Mouse (Mus musculus) lung, embryonic 14.5 days (tissue): ENCODE measurements around the gene Fam166a. TPM values are rescaled to one million over a fixed set of nuclear protein-coding genes. Genes with fewer than 3 reads are reported as not detected.

Experiments
- ATAC-seq: fragments of 200-750 bp; cut with Nextera tagmentation; 2 replicates; pipeline ENCODE4 v1.8.0; 2017; ENCODE audit warnings: mild to moderate bottlenecking, moderate TSS enrichment, moderate library complexity; ENCODE audit not compliant: insufficient read depth
- DNase-seq: peaks from one replicate; pipeline ENCODE4 v3.0.0-alpha.2; 2015
- H3K27ac ChIP-seq: fragments of 300-500 bp; sonication (generic); 2 replicates; pipeline ENCODE4 v1.5.1; 2014; ENCODE audit warnings: low read depth, mild to moderate bottlenecking, moderate library complexity
- H3K27me3 ChIP-seq: fragments of 300-500 bp; sonication (generic); 2 replicates; pipeline ENCODE4 v1.6.1; 2014; ENCODE audit warnings: low read length, control low read depth; ENCODE audit not compliant: insufficient read depth
- H3K36me3 ChIP-seq: fragments of 300-500 bp; sonication (generic); 2 replicates; pipeline ENCODE4 v1.6.1; 2014; ENCODE audit warnings: control low read depth; ENCODE audit not compliant: insufficient read depth
- H3K4me1 ChIP-seq: fragments of 300-500 bp; sonication (generic); 2 replicates; pipeline ENCODE4 v1.6.1; 2014; ENCODE audit warnings: antibody characterized with exemption, control low read depth; ENCODE audit not compliant: insufficient read depth
- H3K4me2 ChIP-seq: fragments of 300-500 bp; sonication (generic); 2 replicates; pipeline ENCODE4 v1.6.1; 2014; ENCODE audit warnings: mild to moderate bottlenecking
- H3K4me3 ChIP-seq: fragments of 300-500 bp; sonication (generic); 2 replicates; pipeline ENCODE4 v1.5.1; 2014; ENCODE audit warnings: low read depth, low read length
- H3K9ac ChIP-seq: fragments of 300-500 bp; sonication (generic); 2 replicates; pipeline ENCODE4 v1.6.1; 2014
- H3K9me3 ChIP-seq: fragments of 300-500 bp; sonication (generic); 2 replicates; pipeline ENCODE4 v1.6.1; 2016; ENCODE audit warnings: low read depth, low read length, control low read depth
- CTCF ChIP-seq: IDR thresholded peaks from 2 replicates; pipeline ENCODE4 v1.5.1; 2016; ENCODE audit warnings: antibody characterized with exemption, low read depth
- WGBS: fragments of 180-500 bp; shearing (Covaris S2); extraction: QIAGEN DNeasy Blood & Tissue Kit; methylation state at CpG from one replicate; pipeline ENCODE4 v1.1.7; 2014; 5-methylcytosine and 5-hydroxymethylcytosine counted together
- polyA plus RNA-seq: library from polyadenylated mRNA; unstranded; fragments of >200 nt; fragmentation: Nextera tagmentation; extraction: Ambion mirVana; gene quantifications from 2 replicates; pipeline ENCODE4 v1.2.1, GENCODE M21; 2014

Gene Fam166a
- polyA plus RNA-seq, 1 experiment from 2014 or later = 0.47 TPM

- DNase-seq = no peak
- TF ChIP-seq CTCF = no peak
- no peak for ATAC-seq
- Histone ChIP-seq H3K27ac (no peak overlapping the region), H3K4me3 (no peak overlapping the region), H3K36me3 (peaks cover 27% of the 10 kb centered on the region), H3K27me3 (peaks cover 16% of the 10 kb centered on the region), H3K4me2 (no peak overlapping the region), H3K4me1 (0 out of 2 replicates have a peak, but pooled peaks cover 5% of the 10 kb centered on the region), H3K9ac (no peak overlapping the region), H3K9me3 (no peaks in the 10 kb centered on the region)
Measured at GRCm38 (mm10) chr2:25267241-25267640, 48.7 kb downstream of the Fam166a start.

GRCm38 (mm10) chr2:25267746-25268309 lies 49.3 kb downstream of the Fam166a start:
- Histone ChIP-seq H3K4me3 (no peak overlapping the region), H3K4me2 (no peak overlapping the region), H3K27ac (no peak overlapping the region), H3K9ac (no peak overlapping the region), H3K27me3 (peaks cover 16% of the 10 kb centered on the region), H3K4me1 (0 out of 2 replicates have a peak, but pooled peaks cover 5% of the 10 kb centered on the region), H3K36me3 (peaks cover 27% of the 10 kb centered on the region), H3K9me3 (no peaks in the 10 kb centered on the region)
- ATAC-seq (no peak), DNase-seq (no peak)
- 62% methylated on average over 4 of the region's 4 CpGs for WGBS
- no peak for TF ChIP-seq CTCF

Other genes starting within 250 kb of the Fam166a start
- 106 and 115 TPM in 2 replicates for gene Mrpl41, start 243.6 kb upstream of the Fam166a start, polyA plus RNA-seq
- 6.6 and 6.7 TPM in 2 replicates for gene Pnpla7, start 242.7 kb upstream of the Fam166a start, polyA plus RNA-seq
- gene Nsmf, start 164.4 kb upstream of the Fam166a start, polyA plus RNA-seq = 59.9 and 67.8 TPM in 2 replicates
- gene Entpd8, start 138.4 kb upstream of the Fam166a start, polyA plus RNA-seq = not detected in 2 replicates
- 0.41 and 0.68 TPM in 2 replicates for gene Noxa1, start 123.6 kb upstream of the Fam166a start, polyA plus RNA-seq
- gene Nrarp, start 38.0 kb upstream of the Fam166a start, polyA plus RNA-seq = 13.7 and 14.9 TPM in 2 replicates
- gene Tor4a, start 21.9 kb upstream of the Fam166a start, polyA plus RNA-seq = 7.5 and 8.2 TPM in 2 replicates
- gene Nelfb, start 7.3 kb upstream of the Fam166a start, polyA plus RNA-seq = 96.6 and 108 TPM in 2 replicates
- gene Stpg3, start 4.1 kb upstream of the Fam166a start, polyA plus RNA-seq = not detected in 2 replicates
- 593 and 610 TPM in 2 replicates for gene Tubb4b, start 6.0 kb downstream of the Fam166a start, polyA plus RNA-seq
- not detected in 2 replicates for gene Slc34a3, start 15.6 kb downstream of the Fam166a start, polyA plus RNA-seq
- not detected in 2 replicates for gene Rnf224, start 18.0 kb downstream of the Fam166a start, polyA plus RNA-seq
- gene Rnf208, start 23.5 kb downstream of the Fam166a start, polyA plus RNA-seq = 7.7 and 9.9 TPM in 2 replicates
- gene Cysrt1, start 23.7 kb downstream of the Fam166a start, polyA plus RNA-seq = not detected in 2 replicates
- 3.5 and 3.6 TPM in 2 replicates for gene AL732309.1, start 28.1 kb downstream of the Fam166a start, polyA plus RNA-seq
- gene Tmem203, start 36.7 kb downstream of the Fam166a start, polyA plus RNA-seq = 14.5 and 16.4 TPM in 2 replicates
- gene Tprn, start 43.9 kb downstream of the Fam166a start, polyA plus RNA-seq = 4.7 and 5.0 TPM in 2 replicates
- gene Ssna1, start 53.7 kb downstream of the Fam166a start, polyA plus RNA-seq = 217 and 229 TPM in 2 replicates
- 109 and 119 TPM in 2 replicates for gene Anapc2, start 53.7 kb downstream of the Fam166a start, polyA plus RNA-seq
- not detected in 2 replicates for gene Tmem210, start 69.4 kb downstream of the Fam166a start, polyA plus RNA-seq
- 0.46 and 0.89 TPM in 2 replicates for gene Lrrc26, start 71.2 kb downstream of the Fam166a start, polyA plus RNA-seq
- gene Grin1, start 100.4 kb downstream of the Fam166a start, polyA plus RNA-seq = 0.78 and 0.84 TPM in 2 replicates
- 70.9 and 76.4 TPM in 2 replicates for gene Man1b1, start 113.6 kb downstream of the Fam166a start, polyA plus RNA-seq
- gene Dpp7, start 137.6 kb downstream of the Fam166a start, polyA plus RNA-seq = 13.9 and 16.6 TPM in 2 replicates
- gene Uap1l1, start 146.9 kb downstream of the Fam166a start, polyA plus RNA-seq = 17.4 and 20.1 TPM in 2 replicates
- gene Sapcd2, start 153.6 kb downstream of the Fam166a start, polyA plus RNA-seq = 42.0 and 45.5 TPM in 2 replicates
- 0.92 and 1.2 TPM in 2 replicates for gene Entpd2, start 177.1 kb downstream of the Fam166a start, polyA plus RNA-seq
- gene Npdc1, start 180.6 kb downstream of the Fam166a start, polyA plus RNA-seq = 19.5 and 20.5 TPM in 2 replicates
- not detected in 2 replicates for gene Fut7, start 204.5 kb downstream of the Fam166a start, polyA plus RNA-seq
- gene Abca2, start 210.0 kb downstream of the Fam166a start, polyA plus RNA-seq = 3.9 and 4.6 TPM in 2 replicates
- 20.0 and 30.2 TPM in 2 replicates for gene Clic3, start 238.1 kb downstream of the Fam166a start, polyA plus RNA-seq
- gene Paxx, start 242.3 kb downstream of the Fam166a start, polyA plus RNA-seq = 15.8 and 23.5 TPM in 2 replicates